Mouse (Mus musculus) lung, postnatal 0 days (tissue): ENCODE results near the gene Csrp2. TPM values are rescaled to one million over a fixed set of nuclear protein-coding genes. Genes with fewer than 3 reads are reported as not detected.
A peak's percentile ranks its signal among the peaks of the same experiment; 100 is the strongest.

Experiments
- ATAC-seq: fragments of 200-750 bp; cut with Nextera tagmentation; 2 replicates; pipeline ENCODE4 v1.8.0; 2017; ENCODE audit warnings: moderate library complexity
- DNase-seq: peaks from one replicate; pipeline ENCODE4 v3.0.0-alpha.2; 2016; ENCODE audit warnings: low spot score
- H3K27ac ChIP-seq: fragments of 300-500 bp; sonication (generic); 2 replicates; pipeline ENCODE4 v1.5.1; 2014; ENCODE audit warnings: antibody characterized with exemption, mild to moderate bottlenecking, low read length, mixed read lengths
- H3K27me3 ChIP-seq: fragments of 300-500 bp; sonication (generic); replicated peaks from 2 replicates; pipeline ENCODE4 v1.6.1; 2014; ENCODE audit warnings: low read length, mixed read lengths; ENCODE audit not compliant: insufficient read depth
- H3K36me3 ChIP-seq: fragments of 300-500 bp; sonication (generic); 2 replicates; pipeline ENCODE4 v1.6.1; 2014; ENCODE audit warnings: low read length, mixed read lengths; ENCODE audit not compliant: insufficient read depth
- H3K4me1 ChIP-seq: fragments of 300-500 bp; sonication (generic); 2 replicates; pipeline ENCODE4 v1.6.1; 2014; ENCODE audit warnings: antibody characterized with exemption, low read depth, low read length, mixed read lengths; ENCODE audit not compliant: insufficient read depth
- H3K4me2 ChIP-seq: fragments of 300-500 bp; sonication (generic); replicated peaks from 2 replicates; pipeline ENCODE4 v1.6.1; 2014; ENCODE audit warnings: low read depth, mild to moderate bottlenecking, low read length, moderate library complexity, mixed read lengths
- H3K4me3 ChIP-seq: fragments of 300-500 bp; sonication (generic); 2 replicates; pipeline ENCODE4 v1.5.1; 2014; ENCODE audit warnings: low read depth, low read length
- H3K9ac ChIP-seq: fragments of 300-500 bp; sonication (generic); replicated peaks from 2 replicates; pipeline ENCODE4 v1.6.1; 2014; ENCODE audit warnings: low read depth, mild to moderate bottlenecking
- H3K9me3 ChIP-seq: fragments of 300-500 bp; sonication (generic); 2 replicates; pipeline ENCODE4 v1.6.1; 2016; ENCODE audit warnings: low read length, mixed read lengths
- CTCF ChIP-seq: IDR thresholded peaks from 2 replicates; pipeline ENCODE4 v1.5.1; 2016; ENCODE audit warnings: antibody characterized with exemption, mild to moderate bottlenecking
- EP300 ChIP-seq: IDR thresholded peaks from 2 replicates; pipeline ENCODE4 v1.6.1; 2016; ENCODE audit warnings: antibody characterized with exemption, mild to moderate bottlenecking, control low read depth
- WGBS: fragments of 180-500 bp; shearing (Covaris S2); extraction: QIAGEN DNeasy Blood & Tissue Kit; methylation state at CpG from one replicate; pipeline ENCODE4 v1.1.7; 2014; 5-methylcytosine and 5-hydroxymethylcytosine counted together
- polyA plus RNA-seq: library from polyadenylated mRNA; unstranded; fragments of >200 nt; fragmentation: Nextera tagmentation; extraction: Ambion mirVana; gene quantifications from 2 replicates; pipeline ENCODE4 v1.2.1, GENCODE M21; 2015

Gene Csrp2
- polyA plus RNA-seq, 1 experiment from 2014 or later, result 131 TPM

DNA sequence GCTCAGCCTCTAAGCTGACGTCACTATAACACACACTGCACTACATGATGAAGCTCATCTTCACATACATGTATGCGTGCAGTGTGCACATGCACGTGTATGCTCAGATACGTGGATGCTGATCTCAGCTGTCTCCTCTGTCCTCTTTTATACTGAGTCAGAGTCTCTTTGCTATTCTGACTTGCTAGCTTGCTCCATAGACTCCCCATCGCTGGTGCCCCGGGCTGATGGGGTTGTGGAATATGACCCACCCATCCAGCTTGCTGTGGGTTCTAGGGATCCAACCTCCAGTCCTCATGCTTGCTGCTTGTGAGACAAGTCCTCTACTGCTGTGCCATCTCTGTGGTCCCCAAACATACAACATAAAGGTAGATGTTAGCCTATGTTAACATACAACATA lies 39.3 kb downstream of the Csrp2 start:
- no peak for TF ChIP-seq EP300
- no peak for TF ChIP-seq CTCF
- Histone ChIP-seq H3K4me3 (no peak overlapping the region), H3K9me3 (no peaks in the 10 kb centered on the region), H3K27ac (no peak overlapping the region), H3K4me1 (no peaks in the 10 kb centered on the region), H3K9ac (no peak overlapping the region), H3K4me2 (no peak overlapping the region), H3K36me3 (peaks cover 15% of the 10 kb centered on the region), H3K27me3 (no peaks in the 10 kb centered on the region)
- DNase-seq, result no peak
- WGBS, result 91% methylated on average over 6 of the region's 6 CpGs
- ATAC-seq, result no peak

DNA sequence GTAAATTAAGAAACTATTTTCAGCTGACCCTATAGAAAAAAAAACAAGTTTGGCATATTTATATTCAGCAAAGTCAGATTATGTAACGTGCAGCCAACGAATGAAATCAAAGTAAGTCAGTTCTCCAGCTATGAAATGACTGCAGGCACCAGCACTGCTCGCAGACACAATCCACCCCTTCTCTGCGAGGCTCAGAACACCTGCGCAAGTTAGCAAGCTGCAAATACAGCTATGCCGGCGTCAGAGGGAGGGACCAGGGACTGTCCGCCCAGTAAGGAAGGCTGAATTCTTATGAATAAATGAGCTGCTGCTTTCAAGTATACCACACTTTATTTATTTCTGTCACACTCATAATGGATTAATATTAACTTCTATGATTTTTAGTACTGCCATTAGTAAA lies 40.2 kb downstream of the Csrp2 start:
- WGBS, result 90% methylated on average over 8 of the region's 8 CpGs
- no peak for ATAC-seq
- H3K4me1 ChIP-seq, result no peaks in the 10 kb centered on the region

DNA sequence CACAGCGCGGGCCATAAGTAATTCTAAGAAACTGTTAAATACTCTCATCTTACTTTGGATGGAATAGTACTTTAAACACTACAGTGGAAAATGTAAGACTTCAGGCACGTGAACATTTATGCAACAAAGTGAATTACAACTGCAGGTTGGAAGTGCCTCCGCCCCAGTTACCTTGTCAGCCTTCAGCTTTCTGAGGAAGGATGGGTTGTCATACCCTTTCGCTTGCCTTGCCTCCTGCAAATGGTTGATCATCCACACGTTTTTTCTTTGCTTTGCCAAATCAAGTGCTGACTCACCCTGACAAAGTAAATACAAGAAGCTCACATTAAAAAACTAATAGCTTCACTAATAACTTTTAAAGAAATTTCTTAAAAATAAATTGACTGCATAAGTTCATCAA lies 41.3 kb downstream of the Csrp2 start:
- ATAC-seq (no peak), DNase-seq (no peak)
- Histone ChIP-seq H3K9ac (no peak overlapping the region), H3K4me1 (no peaks in the 10 kb centered on the region), H3K27me3 (no peaks in the 10 kb centered on the region), H3K4me3 (no peak overlapping the region), H3K27ac (no peak overlapping the region), H3K9me3 (no peaks in the 10 kb centered on the region), H3K36me3 (peaks cover 10% of the 10 kb centered on the region), H3K4me2 (no peak overlapping the region)
- TF ChIP-seq CTCF, result no peak
- TF ChIP-seq EP300, result no peak
- WGBS, result 84% methylated on average over 6 of the region's 6 CpGs

More for the DNA sequence above, 40.2 kb downstream of the Csrp2 start:
- Histone ChIP-seq H3K27ac (no peak overlapping the region), H3K4me2 (no peak overlapping the region), H3K9ac (no peak overlapping the region), H3K27me3 (no peaks in the 10 kb centered on the region), H3K36me3 (peaks cover 14% of the 10 kb centered on the region), H3K4me3 (no peak overlapping the region), H3K9me3 (no peaks in the 10 kb centered on the region)
- TF ChIP-seq CTCF (no peak), EP300 (no peak)
- DNase-seq, result no peak

DNA sequence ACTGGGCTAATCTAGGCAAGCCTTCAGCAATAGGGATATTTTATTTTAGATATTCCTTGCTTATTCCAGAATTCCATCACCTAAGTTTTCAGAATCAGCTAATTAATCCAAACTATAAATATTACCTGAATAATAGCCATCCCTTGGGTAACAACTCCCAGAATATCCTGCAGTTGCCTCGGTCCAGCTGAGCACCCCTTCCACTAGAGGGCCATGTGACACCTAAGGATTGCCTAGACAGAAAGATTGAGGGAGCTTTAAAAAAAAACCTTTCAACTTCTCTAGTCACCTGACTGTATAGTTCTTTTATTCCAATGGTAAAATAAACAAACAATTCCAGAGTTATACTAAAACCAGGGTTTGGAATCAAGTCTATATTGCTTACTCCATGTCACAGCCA lies 42.6 kb downstream of the Csrp2 start:
- no peak for ATAC-seq
- H3K27me3 ChIP-seq, result no peaks in the 10 kb centered on the region

DNA sequence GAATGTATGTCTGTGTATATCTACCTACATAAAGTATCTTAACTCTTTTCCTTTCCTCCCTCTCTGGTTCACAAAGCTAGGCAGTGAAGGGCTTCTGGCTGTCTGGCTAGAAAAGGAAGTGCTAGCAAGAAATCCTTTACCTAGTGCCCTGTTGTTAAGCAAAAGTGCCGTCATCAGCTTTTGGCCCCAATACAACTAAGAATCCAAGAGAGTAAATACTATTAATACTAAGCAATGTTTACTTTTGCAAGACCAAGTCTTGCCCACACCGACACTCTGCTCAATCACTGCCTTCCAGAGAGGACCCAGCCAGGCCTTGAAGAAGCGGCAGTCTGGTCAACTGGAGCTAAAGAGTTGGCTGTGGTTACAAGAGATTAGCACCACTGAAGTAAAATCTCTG lies 51.5 kb downstream of the Csrp2 start:
- WGBS, result 47% methylated on average over 3 of the region's 3 CpGs
- no peak for ATAC-seq
- no peaks in the 10 kb centered on the region for H3K27me3 ChIP-seq

More for the DNA sequence above, 42.6 kb downstream of the Csrp2 start:
- no peaks in the 10 kb centered on the region for H3K4me1 ChIP-seq
- no peak for DNase-seq
- no peak overlapping the region for H3K9ac ChIP-seq
- WGBS, result 39% methylated on average over 1 of the region's 1 CpGs
- no peaks in the 10 kb centered on the region for H3K9me3 ChIP-seq
- TF ChIP-seq EP300, result no peak
- peak; percentile 48 for TF ChIP-seq CTCF
- no peak overlapping the region for H3K27ac ChIP-seq
- H3K4me3 ChIP-seq, result no peak overlapping the region
- H3K4me2 ChIP-seq, result no peak overlapping the region
- peaks cover 10% of the 10 kb centered on the region for H3K36me3 ChIP-seq

DNA sequence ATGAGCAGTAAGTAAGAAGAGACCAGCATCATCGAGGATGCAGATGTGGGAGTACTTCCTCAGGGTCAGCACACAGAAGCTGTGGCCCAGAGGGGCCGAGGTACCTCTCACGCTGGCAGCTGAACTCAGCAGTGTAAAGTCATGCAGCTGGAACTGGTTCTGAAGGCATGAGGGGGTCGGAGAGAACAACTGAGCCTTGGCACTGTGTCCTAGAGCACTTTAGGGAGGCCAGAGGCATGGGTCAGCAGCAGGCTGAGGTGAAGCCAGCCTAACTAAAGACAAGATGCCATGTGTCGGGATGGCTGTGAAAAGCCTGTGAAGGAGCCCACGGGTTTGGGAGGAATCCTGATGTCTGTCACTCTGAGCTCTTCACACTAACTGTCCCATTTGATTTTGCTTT lies 51.9 kb downstream of the Csrp2 start:
- DNase-seq (no peak), ATAC-seq (no peak)
- Histone ChIP-seq H3K27ac (no peak overlapping the region), H3K4me1 (no peaks in the 10 kb centered on the region), H3K4me3 (no peak overlapping the region), H3K27me3 (no peaks in the 10 kb centered on the region), H3K36me3 (peaks cover 3% of the 10 kb centered on the region; the same call in 1 of the 2 replicates), H3K9ac (no peak overlapping the region), H3K9me3 (no peaks in the 10 kb centered on the region), H3K4me2 (no peak overlapping the region)
- 70% methylated on average over 6 of the region's 6 CpGs for WGBS
- TF ChIP-seq EP300 (no peak), CTCF (no peak)

More for the DNA sequence above, 51.5 kb downstream of the Csrp2 start:
- DNase-seq, result no peak
- Histone ChIP-seq H3K4me1 (no peaks in the 10 kb centered on the region), H3K27ac (no peak overlapping the region), H3K4me3 (no peak overlapping the region), H3K4me2 (no peak overlapping the region), H3K9me3 (no peaks in the 10 kb centered on the region), H3K36me3 (peaks cover 3% of the 10 kb centered on the region; the same call in 1 of the 2 replicates), H3K9ac (no peak overlapping the region)
- TF ChIP-seq EP300 (no peak), CTCF (no peak)

DNA sequence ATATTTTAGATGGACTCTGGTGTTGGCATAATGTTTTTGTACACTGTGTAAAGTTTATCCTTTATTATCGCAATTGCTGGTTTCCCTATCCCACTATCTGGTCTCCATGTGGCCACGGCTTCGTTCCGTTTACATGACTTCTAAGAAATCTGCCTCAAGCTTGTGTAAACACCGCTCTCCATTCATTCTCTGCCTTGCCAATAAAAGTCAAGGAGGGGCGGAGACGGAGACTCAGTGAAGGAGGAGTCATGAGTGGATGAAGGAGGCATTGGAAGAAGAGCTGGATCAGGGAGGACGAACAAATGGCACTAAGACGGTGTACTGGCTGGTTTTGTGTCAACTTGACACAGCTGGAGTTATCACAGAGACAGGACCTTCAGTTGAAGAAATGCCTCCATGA lies 52.4 kb downstream of the Csrp2 start:
- Histone ChIP-seq H3K4me1 (no peaks in the 10 kb centered on the region), H3K9ac (no peak overlapping the region), H3K27me3 (no peaks in the 10 kb centered on the region), H3K36me3 (peaks cover 3% of the 10 kb centered on the region; the same call in 1 of the 2 replicates), H3K27ac (no peak overlapping the region), H3K4me2 (no peak overlapping the region), H3K9me3 (no peaks in the 10 kb centered on the region), H3K4me3 (no peak overlapping the region)
- WGBS, result 18% methylated on average over 9 of the region's 9 CpGs
- ATAC-seq (peak; percentile 61), DNase-seq (peak; percentile 61)
- no peak for TF ChIP-seq EP300
- no peak for TF ChIP-seq CTCF
